Mouse (Mus musculus) myocyte (in vitro differentiated cells): ENCODE data around the gene Gm10142. TPM values are rescaled to one million over a fixed set of nuclear protein-coding genes. Genes with fewer than 3 reads are reported as not detected.
A peak's percentile ranks its signal among the peaks of the same experiment; 100 is the strongest.

ENCODE experiments used
- H3K27me3 ChIP-seq: one replicate; pipeline ENCODE4 v1.6.1; 2011; ENCODE audit not compliant: control insufficient read depth, insufficient read depth, insufficient read length
- H3K36me3 ChIP-seq: one replicate; pipeline ENCODE4 v1.6.1; 2011; ENCODE audit not compliant: control insufficient read depth, insufficient read depth
- H3K4me2 ChIP-seq: one replicate; pipeline ENCODE4 v1.6.1; 2011; ENCODE audit warnings: low read depth, control low read depth
- H3K4me3 ChIP-seq: one replicate; pipeline ENCODE4 v1.5.1; 2011; ENCODE audit warnings: mild to moderate bottlenecking, control low read depth, moderate library complexity
- H3K79me2 ChIP-seq: one replicate; pipeline ENCODE4 v1.6.1; 2011; ENCODE audit not compliant: control insufficient read depth, insufficient read depth
- H3ac ChIP-seq: one replicate; pipeline ENCODE4 v1.6.1; 2011; ENCODE audit not compliant: control insufficient read depth, insufficient read length
- CEBPB ChIP-seq: IDR thresholded peaks from 2 replicates; pipeline ENCODE4 v1.6.1; 2011; ENCODE audit warnings: mild to moderate bottlenecking, moderate library complexity; ENCODE audit not compliant: poor library complexity, insufficient read depth, severe bottlenecking
- E2F4 ChIP-seq: IDR thresholded peaks from one replicate; pipeline ENCODE4 v1.6.1; 2011; ENCODE audit warnings: mild to moderate bottlenecking, control low read depth, moderate library complexity; ENCODE audit not compliant: insufficient read depth
- MAX ChIP-seq: IDR thresholded peaks from one replicate; pipeline ENCODE4 v1.6.1; 2011; ENCODE audit warnings: low read depth, mild to moderate bottlenecking, control low read depth
- MYOD1 ChIP-seq, 3 experiments: IDR thresholded peaks; one replicate each; pipeline ENCODE4 v1.6.1; 2011; ENCODE audit warnings: control low read depth in 2 of 3, low read depth in 2 of 3, mild to moderate bottlenecking in 2 of 3, moderate library complexity in 1 of 3; ENCODE audit not compliant: insufficient read length in 2 of 3, control insufficient read depth in 1 of 3
- MYOG ChIP-seq, 3 experiments: IDR thresholded peaks; one replicate each; pipeline ENCODE4 v1.6.1; 2011; ENCODE audit warnings: control low read depth in 2 of 3, low read depth in 2 of 3, mild to moderate bottlenecking in 2 of 3; ENCODE audit not compliant: insufficient read length in 2 of 3, control insufficient read depth in 1 of 3, insufficient read depth in 1 of 3
- POLR2A ChIP-seq: IDR thresholded peaks from one replicate; pipeline ENCODE4 v1.6.1; 2011; ENCODE audit warnings: low read depth, mild to moderate bottlenecking, control low read depth, moderate library complexity; ENCODE audit not compliant: insufficient read length
- POLR2AphosphoS2 ChIP-seq: IDR thresholded peaks from one replicate; pipeline ENCODE4 v1.6.1; 2011; ENCODE audit warnings: low read depth, control low read depth; ENCODE audit not compliant: insufficient read length
- REST ChIP-seq: IDR thresholded peaks from one replicate; pipeline ENCODE4 v1.6.1; 2011; ENCODE audit warnings: mild to moderate bottlenecking, control low read depth, moderate library complexity; ENCODE audit not compliant: insufficient read depth, insufficient read length
- SRF ChIP-seq: IDR thresholded peaks from one replicate; pipeline ENCODE4 v1.6.1; 2011; ENCODE audit warnings: low read depth; ENCODE audit not compliant: control insufficient read depth, insufficient read length
- TCF12 ChIP-seq: IDR thresholded peaks from one replicate; pipeline ENCODE4 v1.6.1; 2011; ENCODE audit warnings: mild to moderate bottlenecking, control low read depth; ENCODE audit not compliant: poor library complexity, insufficient read depth, severe bottlenecking
- TCF3 ChIP-seq: IDR thresholded peaks from one replicate; pipeline ENCODE4 v1.6.1; 2011; ENCODE audit warnings: low read depth, control low read depth; ENCODE audit not compliant: insufficient read length
- USF1 ChIP-seq: IDR thresholded peaks from one replicate; pipeline ENCODE4 v1.6.1; 2011; ENCODE audit warnings: low read depth, mild to moderate bottlenecking, control low read depth, moderate library complexity
- polyA plus RNA-seq: library from polyadenylated mRNA; unstranded; fragments of >200 nt; fragmentation: generic; extraction: Trizol; gene quantifications from one replicate; pipeline ENCODE4 v1.2.1, GENCODE M21; 2012; ENCODE audit warnings: missing spikeins

Gm10142 gene
- polyA plus RNA-seq, result not detected

GRCm38 (mm10) chr10:77715507-77715906 lies at the start of gene Gm10142:
Gene Gm10142 (plus strand): TSS chr10:77715807.
- no peak within 1 kb of the TSS for H3K4me2 ChIP-seq
- H3K36me3 ChIP-seq, result no peaks in the 10 kb centered on the region
- TF ChIP-seq REST (no peak), MYOD1 (IDR thresholded peaks at IDR 0.05; ENCODE audit: control insufficient read depth in 1 of 3, insufficient read length in 2 of 3, low read depth in 2 of 3) (no peak), POLR2A (no peak), TCF3 (no peak)
- H3K27me3 ChIP-seq, result no peaks in the 10 kb centered on the region
- no peak within 1 kb of the TSS for H3K4me3 ChIP-seq
- no peak within 1 kb of the TSS for H3ac ChIP-seq
- no peaks in the 10 kb centered on the region for H3K79me2 ChIP-seq

DNA sequence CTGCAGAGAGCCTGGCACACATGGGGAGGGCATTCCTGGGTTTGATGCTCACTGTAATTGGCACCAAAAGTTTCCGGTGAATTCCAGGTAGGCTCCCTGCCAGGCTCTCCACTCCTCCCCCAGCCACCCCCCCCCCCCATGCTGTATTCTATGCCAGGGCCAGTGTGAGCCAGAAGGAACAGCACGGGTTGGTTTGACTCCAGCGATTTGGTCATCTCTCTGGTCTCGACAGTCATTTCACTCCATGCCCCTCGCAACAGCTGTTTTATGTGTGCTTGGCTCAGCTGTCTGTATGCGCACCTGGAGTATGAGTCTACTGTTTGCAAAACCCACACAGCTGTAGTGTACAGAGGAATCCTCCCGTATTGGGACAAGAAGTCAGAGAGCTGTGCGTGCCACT lies 49.3 kb upstream of the Gm10142 start:
- no peaks in the 10 kb centered on the region for H3K36me3 ChIP-seq
- no peak overlapping the region for H3ac ChIP-seq
- no peaks in the 10 kb centered on the region for H3K79me2 ChIP-seq
- no peak overlapping the region for H3K4me2 ChIP-seq
- peaks cover 6% of the 10 kb centered on the region for H3K27me3 ChIP-seq
- no peak overlapping the region for H3K4me3 ChIP-seq
- TF ChIP-seq MYOG (IDR thresholded peaks at IDR 0.05; ENCODE audit: control insufficient read depth in 1 of 3, insufficient read depth in 1 of 3, insufficient read length in 2 of 3, low read depth in 2 of 3) (peak in 1 of 3 experiments; percentile 52), TCF12 (no peak), TCF3 (peak; percentile 36), POLR2AphosphoS2 (no peak), CEBPB (no peak), REST (no peak), POLR2A (no peak), MAX (no peak), MYOD1 (IDR thresholded peaks at IDR 0.05; ENCODE audit: control insufficient read depth in 1 of 3, insufficient read length in 2 of 3, low read depth in 2 of 3) (peak in 2 of 3 experiments; percentile 47 to 61), USF1 (no peak)

DNA sequence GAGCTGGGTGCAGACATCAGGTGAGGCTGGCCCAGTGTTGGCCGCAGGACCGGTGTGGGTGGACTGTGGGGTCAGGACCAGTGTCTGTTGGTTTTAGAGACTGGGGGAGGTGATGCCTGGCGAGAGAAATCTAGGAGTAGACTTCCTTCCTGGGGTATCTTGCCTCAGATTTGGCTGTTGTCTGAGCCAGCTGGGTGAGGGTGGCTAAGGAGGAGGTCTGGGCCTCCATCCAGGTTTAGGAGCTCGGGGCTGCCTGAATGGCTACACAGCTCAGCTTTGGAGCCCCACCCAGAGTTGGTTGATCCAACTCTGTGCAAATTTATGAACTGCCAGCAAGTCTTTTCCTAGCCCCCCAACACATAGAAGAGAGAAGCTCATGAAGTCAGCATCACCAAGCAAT lies 48.2 kb upstream of the Gm10142 start:
- Histone ChIP-seq H3K4me3 (no peak overlapping the region), H3K79me2 (no peaks in the 10 kb centered on the region), H3K4me2 (no peak overlapping the region), H3K36me3 (no peaks in the 10 kb centered on the region), H3ac (no peak overlapping the region), H3K27me3 (peaks cover 6% of the 10 kb centered on the region)
- TF ChIP-seq TCF12 (no peak), MYOG (IDR thresholded peaks at IDR 0.05; ENCODE audit: control insufficient read depth in 1 of 3, insufficient read depth in 1 of 3, insufficient read length in 2 of 3, low read depth in 2 of 3) (no peak), TCF3 (no peak), POLR2AphosphoS2 (no peak), MAX (no peak), SRF (no peak), CEBPB (no peak), MYOD1 (IDR thresholded peaks at IDR 0.05; ENCODE audit: control insufficient read depth in 1 of 3, insufficient read length in 2 of 3, low read depth in 2 of 3) (no peak), USF1 (no peak), E2F4 (no peak), POLR2A (no peak), REST (no peak)

DNA sequence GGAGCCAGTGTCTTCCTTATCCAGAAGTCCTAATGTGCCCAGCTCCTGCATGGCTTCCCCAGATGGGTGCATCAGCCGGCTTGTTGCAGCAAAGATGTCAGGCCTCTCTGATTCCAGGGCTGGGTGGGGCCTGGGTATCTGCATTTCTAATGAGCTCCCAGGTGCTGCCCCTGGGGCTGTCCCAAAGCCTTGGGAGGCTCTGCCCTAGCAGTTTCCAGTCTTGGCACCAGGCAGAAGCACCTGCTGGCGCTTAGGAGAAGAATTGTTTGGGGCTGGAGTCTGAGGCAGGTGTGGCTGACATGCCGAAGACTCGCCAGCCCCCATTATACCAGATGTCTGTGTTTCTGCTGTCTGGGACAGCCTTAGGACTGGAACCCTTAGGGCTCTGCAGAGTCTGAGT lies 44.9 kb upstream of the Gm10142 start:
- Histone ChIP-seq H3K27me3 (peaks cover 14% of the 10 kb centered on the region), H3K79me2 (no peaks in the 10 kb centered on the region), H3ac (no peak overlapping the region), H3K36me3 (no peaks in the 10 kb centered on the region), H3K4me3 (no peak overlapping the region), H3K4me2 (no peak overlapping the region)
- TF ChIP-seq SRF, result no peak
- no peak for TF ChIP-seq CEBPB
- no peak for TF ChIP-seq USF1
- TF ChIP-seq MYOG (IDR thresholded peaks at IDR 0.05; ENCODE audit: control insufficient read depth in 1 of 3, insufficient read depth in 1 of 3, insufficient read length in 2 of 3, low read depth in 2 of 3), result no peak
- no peak for TF ChIP-seq REST
- TF ChIP-seq MAX, result no peak
- no peak for TF ChIP-seq POLR2A
- TF ChIP-seq MYOD1 (IDR thresholded peaks at IDR 0.05; ENCODE audit: control insufficient read depth in 1 of 3, insufficient read length in 2 of 3, low read depth in 2 of 3), result no peak
- TF ChIP-seq TCF12, result no peak
- TF ChIP-seq POLR2AphosphoS2, result no peak
- no peak for TF ChIP-seq E2F4
- no peak for TF ChIP-seq TCF3

DNA sequence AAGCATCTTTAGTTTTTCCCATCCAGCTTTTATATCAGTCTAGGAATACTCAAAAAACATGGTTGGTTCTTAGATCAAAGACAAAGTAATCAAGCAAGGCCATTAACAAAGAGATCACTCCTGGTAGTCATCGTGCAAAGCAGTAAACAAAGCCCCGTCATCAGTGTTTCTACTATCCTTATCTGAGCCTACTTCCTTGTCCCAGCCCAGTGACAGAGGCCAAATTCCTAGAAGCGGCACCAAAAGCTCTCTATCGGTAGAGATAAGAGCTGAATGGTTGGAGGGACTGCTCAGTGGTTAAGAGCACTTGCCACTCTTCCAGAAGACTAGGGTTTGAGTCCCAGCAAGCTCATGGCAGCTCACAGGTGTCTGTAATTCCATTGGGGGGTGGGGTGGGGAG lies 44.1 kb upstream of the Gm10142 start:
- Histone ChIP-seq H3K27me3 (peaks cover 19% of the 10 kb centered on the region), H3K36me3 (no peaks in the 10 kb centered on the region), H3K79me2 (no peaks in the 10 kb centered on the region), H3ac (no peak overlapping the region), H3K4me2 (no peak overlapping the region), H3K4me3 (no peak overlapping the region)
- TF ChIP-seq REST (no peak), TCF3 (no peak)
